Mouse (Mus musculus) kidney, embryonic 14.5 days (tissue): ENCODE measurements around the gene Psmb7. TPM values are rescaled to one million over a fixed set of nuclear protein-coding genes. Genes with fewer than 3 reads are reported as not detected.

Experiments used
- ATAC-seq: fragments of 200-750 bp; cut with Nextera tagmentation; 2 replicates; pipeline ENCODE4 v1.8.0; 2017; ENCODE audit warnings: moderate number of reproducible peaks, mild to moderate bottlenecking, moderate TSS enrichment, moderate library complexity; ENCODE audit not compliant: low FRiP score, low TSS enrichment
- H3K27ac ChIP-seq: fragments of 300-500 bp; sonication (generic); 2 replicates; pipeline ENCODE4 v1.5.1; 2014; ENCODE audit warnings: low read depth, mild to moderate bottlenecking, low read length, moderate library complexity, mixed read lengths
- H3K27me3 ChIP-seq: fragments of 300-500 bp; sonication (generic); 2 replicates; pipeline ENCODE4 v1.6.1; 2014; ENCODE audit warnings: mild to moderate bottlenecking, low read length; ENCODE audit not compliant: control insufficient read depth, insufficient read depth
- H3K36me3 ChIP-seq: fragments of 300-500 bp; sonication (generic); 2 replicates; pipeline ENCODE4 v1.6.1; 2014; ENCODE audit warnings: low read length, mixed read lengths; ENCODE audit not compliant: control insufficient read depth, insufficient read depth
- H3K4me1 ChIP-seq: fragments of 300-500 bp; sonication (generic); 2 replicates; pipeline ENCODE4 v1.6.1; 2014; ENCODE audit warnings: low read length, mixed read lengths; ENCODE audit not compliant: control insufficient read depth, insufficient read depth
- H3K4me2 ChIP-seq: fragments of 300-500 bp; sonication (generic); replicated peaks from 2 replicates; pipeline ENCODE4 v1.6.1; 2014; ENCODE audit warnings: low read depth, mild to moderate bottlenecking, low read length
- H3K4me3 ChIP-seq: fragments of 300-500 bp; sonication (generic); 2 replicates; pipeline ENCODE4 v1.5.1; 2014; ENCODE audit warnings: mild to moderate bottlenecking, low read length
- H3K9ac ChIP-seq: fragments of 300-500 bp; sonication (generic); 2 replicates; pipeline ENCODE4 v1.6.1; 2014; ENCODE audit warnings: low read depth, mild to moderate bottlenecking, low read length, moderate library complexity
- H3K9me3 ChIP-seq: fragments of 300-500 bp; sonication (generic); 2 replicates; pipeline ENCODE4 v1.6.1; 2016; ENCODE audit warnings: low read length; ENCODE audit not compliant: control insufficient read depth
- WGBS: fragments of 180-500 bp; shearing (Covaris S2); extraction: QIAGEN DNeasy Blood & Tissue Kit; methylation state at CpG from one replicate; pipeline ENCODE4 v1.1.7; 2014; 5-methylcytosine and 5-hydroxymethylcytosine counted together
- polyA plus RNA-seq: library from polyadenylated mRNA; unstranded; fragments of >200 nt; fragmentation: Nextera tagmentation; extraction: Ambion mirVana; gene quantifications from 2 replicates; pipeline ENCODE4 v1.2.1, GENCODE M21; 2014

Psmb7 gene
- polyA plus RNA-seq, 1 experiment from 2014 or later: 287 TPM

GRCm38 (mm10) chr2:38652098-38652497, 8.2 kb upstream of the Psmb7 start:
- no peaks in the 10 kb centered on the region; the same call in 1 of the 2 replicates for H3K9me3 ChIP-seq
- 72% methylated on average over 7 of the region's 7 CpGs for WGBS
- no peak overlapping the region for H3K27ac ChIP-seq
- H3K27me3 ChIP-seq: no peaks in the 10 kb centered on the region
- ATAC-seq: no peak
- H3K4me3 ChIP-seq: no peak overlapping the region
- H3K4me2 ChIP-seq: no peak overlapping the region
- no peaks in the 10 kb centered on the region for H3K4me1 ChIP-seq
- H3K36me3 ChIP-seq: no peaks in the 10 kb centered on the region
- H3K9ac ChIP-seq: no peak overlapping the region

GRCm38 (mm10) chr2:38650340-38650739, 6.5 kb upstream of the Psmb7 start:
- Histone ChIP-seq H3K36me3 (no peaks in the 10 kb centered on the region), H3K4me3 (no peak overlapping the region), H3K9ac (no peak overlapping the region), H3K27ac (no peak overlapping the region), H3K4me1 (no peaks in the 10 kb centered on the region), H3K9me3 (no peaks in the 10 kb centered on the region; the same call in 1 of the 2 replicates), H3K27me3 (no peaks in the 10 kb centered on the region), H3K4me2 (no peak overlapping the region)
- no peak for ATAC-seq
- WGBS: 83% methylated on average over 1 of the region's 1 CpGs

GRCm38 (mm10) chr2:38647661-38648060, 3.8 kb upstream of the Psmb7 start:
- no peak for ATAC-seq
- 77% methylated on average over 7 of the region's 7 CpGs for WGBS

GRCm38 (mm10) chr2:38647201-38647606, 3.3 kb upstream of the Psmb7 start:
- H3K9ac ChIP-seq: no peak overlapping the region
- 75% methylated on average over 8 of the region's 8 CpGs for WGBS
- no peak for ATAC-seq

More at GRCm38 (mm10) chr2:38647661-38648060, 3.8 kb upstream of the Psmb7 start:
- no peaks in the 10 kb centered on the region; the same call in 1 of the 2 replicates for H3K9me3 ChIP-seq
- H3K4me3 ChIP-seq: no peak overlapping the region
- no peaks in the 10 kb centered on the region for H3K27me3 ChIP-seq
- 0 out of 2 replicates have a peak, but pooled peaks cover 5% of the 10 kb centered on the region for H3K4me1 ChIP-seq
- no peak overlapping the region for H3K9ac ChIP-seq
- no peak overlapping the region for H3K4me2 ChIP-seq
- H3K27ac ChIP-seq: no peak overlapping the region
- H3K36me3 ChIP-seq: no peaks in the 10 kb centered on the region

GRCm38 (mm10) chr2:38645936-38646335, 2.0 kb upstream of the Psmb7 start:
- Histone ChIP-seq H3K9me3 (no peaks in the 10 kb centered on the region; the same call in 1 of the 2 replicates), H3K4me1 (0 out of 2 replicates have a peak, but pooled peaks cover 7% of the 10 kb centered on the region), H3K4me3 (no peak overlapping the region), H3K27me3 (no peaks in the 10 kb centered on the region), H3K36me3 (peaks cover 11% of the 10 kb centered on the region), H3K4me2 (no peak overlapping the region), H3K9ac (no peak overlapping the region), H3K27ac (no peak overlapping the region)
- 2% methylated on average over 3 of the region's 3 CpGs for WGBS
- peak; percentile 78 for ATAC-seq

More at GRCm38 (mm10) chr2:38647201-38647606, 3.3 kb upstream of the Psmb7 start:
- Histone ChIP-seq H3K27me3 (no peaks in the 10 kb centered on the region), H3K4me2 (no peak overlapping the region), H3K27ac (no peak overlapping the region), H3K4me1 (0 out of 2 replicates have a peak, but pooled peaks cover 7% of the 10 kb centered on the region), H3K4me3 (no peak overlapping the region), H3K36me3 (no peaks in the 10 kb centered on the region), H3K9me3 (no peaks in the 10 kb centered on the region; the same call in 1 of the 2 replicates)

- WGBS: 90% methylated on average over 1 of the region's 1 CpGs
These were observed 2.1 kb downstream of the Psmb7 start for GRCm38 (mm10) chr2:38641761-38642160.

GRCm38 (mm10) chr2:38637716-38638267, 6.1 kb downstream of the Psmb7 start:
- H3K4me3 ChIP-seq: no peak overlapping the region
- ATAC-seq: no peak
- H3K4me1 ChIP-seq: 0 out of 2 replicates have a peak, but pooled peaks cover 4% of the 10 kb centered on the region
- peaks cover 80% of the 10 kb centered on the region for H3K36me3 ChIP-seq
- H3K27me3 ChIP-seq: no peaks in the 10 kb centered on the region
- H3K9ac ChIP-seq: no peak overlapping the region
- no peaks in the 10 kb centered on the region for H3K9me3 ChIP-seq
- H3K4me2 ChIP-seq: no peak overlapping the region
- no peak overlapping the region for H3K27ac ChIP-seq
- 86% methylated on average over 4 of the region's 4 CpGs for WGBS

More at GRCm38 (mm10) chr2:38641761-38642160, 2.1 kb downstream of the Psmb7 start:
- Histone ChIP-seq H3K9me3 (no peaks in the 10 kb centered on the region), H3K36me3 (peaks cover 43% of the 10 kb centered on the region), H3K27ac (no peak overlapping the region), H3K9ac (no peak overlapping the region), H3K4me2 (no peak overlapping the region), H3K4me1 (0 out of 2 replicates have a peak, but pooled peaks cover 7% of the 10 kb centered on the region), H3K27me3 (no peaks in the 10 kb centered on the region), H3K4me3 (no peak overlapping the region)
- ATAC-seq: no peak

GRCm38 (mm10) chr2:38630574-38630973, 13.3 kb downstream of the Psmb7 start:
- 96% methylated on average over 2 of the region's 2 CpGs for WGBS
- no peak overlapping the region for H3K4me2 ChIP-seq
- no peak overlapping the region for H3K27ac ChIP-seq
- no peak for ATAC-seq
- H3K4me1 ChIP-seq: no peaks in the 10 kb centered on the region
- H3K36me3 ChIP-seq: peaks cover 86% of the 10 kb centered on the region
- H3K4me3 ChIP-seq: no peak overlapping the region
- no peak overlapping the region for H3K9ac ChIP-seq
- H3K27me3 ChIP-seq: no peaks in the 10 kb centered on the region
- no peaks in the 10 kb centered on the region for H3K9me3 ChIP-seq

GRCm38 (mm10) chr2:38629451-38629850, 14.4 kb downstream of the Psmb7 start:
- ATAC-seq: no peak
- Histone ChIP-seq H3K27me3 (no peaks in the 10 kb centered on the region), H3K4me3 (no peak overlapping the region), H3K9me3 (no peaks in the 10 kb centered on the region), H3K4me2 (no peak overlapping the region), H3K9ac (no peak overlapping the region), H3K4me1 (no peaks in the 10 kb centered on the region), H3K27ac (no peak overlapping the region), H3K36me3 (peaks cover 77% of the 10 kb centered on the region)
- WGBS: 88% methylated on average over 3 of the region's 3 CpGs
